ENCODE assay signal across 9 mouse cellular contexts in genomic region chr9:31290201-31290862, GRCm38 (mm10). TPM values are rescaled to one million over a fixed set of nuclear protein-coding genes. Genes with fewer than 3 reads are reported as not detected.
DNase-seq lines count a peak whose midpoint lies in the region; ATAC-seq lines count a peak whose summit lies in the region.
"Had no signal": no experiment of that assay in that cellular context is flagged by ENCODE, and none has a peak within 500 bp of the region (broad histone marks: within the 10 kb centered on the region; RNA-seq: fewer than 3 reads in every experiment).

No protein-coding gene starts in this region.

- H3K27me3 ChIP-seq in hindbrain, embryonic 16.5 days (replicated peaks; ENCODE audit: control insufficient read depth, insufficient read depth, low read length): no peaks in the 10 kb centered on the region
- no peaks in the 10 kb centered on the region for H3K27me3 ChIP-seq in heart, embryonic 11.5 days (ENCODE audit: control insufficient read depth, insufficient read depth, low read length)

- H3K36me3 ChIP-seq in hindbrain, embryonic 16.5 days (ENCODE audit: control insufficient read depth, insufficient read depth, low read length): no peaks in the 10 kb centered on the region
- peaks cover 3% of the 10 kb centered on the region; the same call in 1 of the 2 replicates for H3K36me3 ChIP-seq in heart, embryonic 11.5 days (ENCODE audit: control insufficient read depth, insufficient read depth, low read length)

- no peak overlapping the region for H3K4me2 ChIP-seq in hindbrain, embryonic 16.5 days (ENCODE audit: low read length)
- no peak overlapping the region for H3K4me2 ChIP-seq in heart, embryonic 11.5 days

- peak; percentile 18 for DNase-seq in gastrocnemius, postnatal 14 days
- DNase-seq in gastrocnemius, postnatal 4 days (ENCODE audit: low spot score in 2 of 2): no peak
- DNase-seq in right cerebral cortex, postnatal 4 days: peak; percentile 15
- DNase-seq in right cerebral cortex, postnatal 36 days (ENCODE audit: low spot score in 2 of 2): no peak
- DNase-seq in naive thymus-derived CD4-positive, alpha-beta T cell, adult 2 months (ENCODE audit: low read depth): peak; percentile 63
- no peak for DNase-seq in embryo, embryonic 11 days

- intact Hi-C loops in gastrocnemius, postnatal 14 days (cut with DNase I; ENCODE audit: low total_unique reads): no loop called here

- H3K27ac ChIP-seq in hindbrain, embryonic 16.5 days (ENCODE audit: low read depth, low read length): peak overlapping the region; percentile 63
- H3K27ac ChIP-seq in heart, embryonic 11.5 days (ENCODE audit: low read depth, low read length): no peak overlapping the region

- peak overlapping the region; percentile 27; the same call in 1 of the 2 replicates for H3K9ac ChIP-seq in hindbrain, embryonic 16.5 days (ENCODE audit: low read depth, low read length)
- no peak overlapping the region for H3K9ac ChIP-seq in heart, embryonic 11.5 days (ENCODE audit: low read depth, low read length)

- H3K4me1 ChIP-seq in hindbrain, embryonic 16.5 days (ENCODE audit: control insufficient read depth, insufficient read depth, low read depth, low read length): peaks cover 4% of the 10 kb centered on the region; the same call in 1 of the 2 replicates
- H3K4me1 ChIP-seq in heart, embryonic 11.5 days (ENCODE audit: control insufficient read depth, insufficient read depth, low read length): no peaks in the 10 kb centered on the region

- H3K4me3 ChIP-seq in hindbrain, embryonic 16.5 days (ENCODE audit: low read length): no peak overlapping the region
- no peak overlapping the region for H3K4me3 ChIP-seq in heart, embryonic 11.5 days (ENCODE audit: low read depth, low read length)
- H3K4me3 ChIP-seq: megakaryocyte, embryonic 14.5 days had no signal

- H3K9me3 ChIP-seq in hindbrain, embryonic 16.5 days (ENCODE audit: control insufficient read depth, low read length): no peaks in the 10 kb centered on the region
- no peaks in the 10 kb centered on the region for H3K9me3 ChIP-seq in heart, embryonic 11.5 days (replicated peaks; ENCODE audit: control insufficient read depth, low read length)
- H3K9me3 ChIP-seq: megakaryocyte, embryonic 14.5 days had no signal

- peak; percentile 40; the same call in 1 of the 2 replicates for ATAC-seq in hindbrain, embryonic 16.5 days
- no peak for ATAC-seq in heart, embryonic 11.5 days (replicated peaks; ENCODE audit: insufficient number of reproducible peaks, low FRiP score, low TSS enrichment)

- 70% methylated on average over 14 of the region's 14 CpGs for WGBS in hindbrain, embryonic 16.5 days
- WGBS in heart, embryonic 11.5 days (ENCODE audit: insufficient replicate concordance): 81% methylated on average over 14 of the region's 14 CpGs

RNA-seq across cellular contexts. Expression of gene Prdm10, which starts 10.0 kb away (rescaled TPM):
- total RNA-seq in gastrocnemius, postnatal 14 days (2021): 1 to 10 TPM; 2.6 to 2.9 TPM
- 1 to 10 TPM; 6.5 to 6.9 TPM for total RNA-seq in gastrocnemius, postnatal 4 days (2021)
- 7.0 and 8.2 TPM in 2 replicates for polyA plus RNA-seq in hindbrain, embryonic 16.5 days (2015; fragmentation: Nextera tagmentation; extraction: Ambion mirVana)
- polyA plus RNA-seq in heart, embryonic 11.5 days (2014; fragmentation: Nextera tagmentation; extraction: Ambion mirVana): 4.7 and 5.5 TPM in 2 replicates

Comparison
In these comparisons a context has a peak if more than half of its experiments do, and no peak if none do; other contexts are left out.
1. DNase-seq: peak in gastrocnemius, postnatal 14 days (single experiment), right cerebral cortex, postnatal 4 days (single experiment) and naive thymus-derived CD4-positive, alpha-beta T cell, adult 2 months (single experiment); none in gastrocnemius, postnatal 4 days (0 of 2), right cerebral cortex, postnatal 36 days (0 of 2) and embryo, embryonic 11 days (single experiment).